Mouse (Mus musculus) embryonic facial prominence, embryonic 11.5 days (tissue): Measurements from ENCODE around the gene Fam186b. TPM values are rescaled to one million over a fixed set of nuclear protein-coding genes. Genes with fewer than 3 reads are reported as not detected.
A peak's percentile ranks its signal among the peaks of the same experiment; 100 is the strongest.

Experiments used
- ATAC-seq: fragments of 200-750 bp; cut with Nextera tagmentation; replicated peaks from 2 replicates; pipeline ENCODE4 v1.8.0; 2017; ENCODE audit warnings: low read depth; ENCODE audit not compliant: insufficient number of reproducible peaks, low FRiP score, low TSS enrichment
- DNase-seq: peaks from one replicate; pipeline ENCODE4 v3.0.0-alpha.2; 2015; ENCODE audit warnings: low spot score
- H3K27ac ChIP-seq: fragments of 300-500 bp; sonication (generic); replicated peaks from 2 replicates; pipeline ENCODE4 v1.5.1; 2014; ENCODE audit warnings: mild to moderate bottlenecking, low read depth, low read length, control low read depth
- H3K27me3 ChIP-seq: fragments of 300-500 bp; sonication (generic); 2 replicates; pipeline ENCODE4 v1.6.1; 2014; ENCODE audit warnings: mild to moderate bottlenecking, low read length, moderate library complexity, mixed read lengths; ENCODE audit not compliant: control insufficient read depth, insufficient read depth
- H3K36me3 ChIP-seq: fragments of 300-500 bp; sonication (generic); replicated peaks from 2 replicates; pipeline ENCODE4 v1.6.1; 2014; ENCODE audit warnings: low read depth, mild to moderate bottlenecking, low read length, moderate library complexity, mixed read lengths; ENCODE audit not compliant: control insufficient read depth, insufficient read depth
- H3K4me1 ChIP-seq: fragments of 300-500 bp; sonication (generic); 2 replicates; pipeline ENCODE4 v1.6.1; 2014; ENCODE audit warnings: low read length, mixed read lengths; ENCODE audit not compliant: control insufficient read depth, insufficient read depth
- H3K4me2 ChIP-seq: fragments of 300-500 bp; sonication (generic); 2 replicates; pipeline ENCODE4 v1.6.1; 2014; ENCODE audit warnings: low read depth, mild to moderate bottlenecking, control low read depth, low read length, moderate library complexity
- H3K4me3 ChIP-seq: fragments of 300-500 bp; sonication (generic); 2 replicates; pipeline ENCODE4 v1.5.1; 2014; ENCODE audit warnings: low read depth, low read length, control low read depth
- H3K9ac ChIP-seq: fragments of 300-500 bp; sonication (generic); replicated peaks from 2 replicates; pipeline ENCODE4 v1.6.1; 2014; ENCODE audit warnings: mild to moderate bottlenecking, control low read depth, low read length
- H3K9me3 ChIP-seq: fragments of 300-500 bp; sonication (generic); replicated peaks from 2 replicates; pipeline ENCODE4 v1.6.1; 2016; ENCODE audit warnings: mild to moderate bottlenecking, low read length, inconsistent platforms, mixed read lengths; ENCODE audit not compliant: control insufficient read depth
- WGBS: fragments of 180-500 bp; shearing (Covaris S2); extraction: QIAGEN DNeasy Blood & Tissue Kit; methylation state at CpG from one replicate; pipeline ENCODE4 v1.1.7; 2014; 5-methylcytosine and 5-hydroxymethylcytosine counted together
- polyA plus RNA-seq: library from polyadenylated mRNA; unstranded; fragments of >200 nt; fragmentation: Nextera tagmentation; extraction: Ambion mirVana; gene quantifications from 2 replicates; pipeline ENCODE4 v1.2.1, GENCODE M21; 2014

Gene Fam186b
- polyA plus RNA-seq, 1 experiment from 2014 or later: 0.08 TPM

DNA sequence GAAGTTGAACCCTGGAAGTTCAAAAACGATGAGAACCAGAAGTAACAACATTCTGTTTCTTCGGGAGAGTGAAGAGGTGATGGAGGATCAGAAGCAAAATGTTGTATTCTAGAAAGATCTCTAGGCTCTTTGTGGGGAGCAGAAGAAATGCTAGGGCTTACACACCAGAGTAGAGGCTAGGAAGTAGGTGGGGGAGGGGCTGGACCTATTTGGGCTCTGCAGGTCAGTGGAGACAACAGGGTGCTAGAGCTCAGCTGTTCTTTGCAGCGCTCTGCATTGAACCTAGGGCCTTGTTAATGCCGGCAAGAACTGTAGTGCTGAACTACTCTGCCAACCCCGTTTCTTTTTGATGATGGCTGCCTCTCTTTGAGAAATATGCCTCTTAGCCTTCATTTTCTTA lies 525 bp upstream of the Fam186b start:
- no peaks in the 10 kb centered on the region for H3K36me3 ChIP-seq
- WGBS: 46% methylated on average over 5 of the region's 5 CpGs
- H3K4me2 ChIP-seq: no peak overlapping the region
- no peaks in the 10 kb centered on the region for H3K9me3 ChIP-seq
- H3K4me1 ChIP-seq: no peaks in the 10 kb centered on the region
- no peak overlapping the region for H3K4me3 ChIP-seq
- ATAC-seq (no peak), DNase-seq (no peak)
- H3K9ac ChIP-seq: no peak overlapping the region
- no peaks in the 10 kb centered on the region for H3K27me3 ChIP-seq
- H3K27ac ChIP-seq: no peak overlapping the region

DNA sequence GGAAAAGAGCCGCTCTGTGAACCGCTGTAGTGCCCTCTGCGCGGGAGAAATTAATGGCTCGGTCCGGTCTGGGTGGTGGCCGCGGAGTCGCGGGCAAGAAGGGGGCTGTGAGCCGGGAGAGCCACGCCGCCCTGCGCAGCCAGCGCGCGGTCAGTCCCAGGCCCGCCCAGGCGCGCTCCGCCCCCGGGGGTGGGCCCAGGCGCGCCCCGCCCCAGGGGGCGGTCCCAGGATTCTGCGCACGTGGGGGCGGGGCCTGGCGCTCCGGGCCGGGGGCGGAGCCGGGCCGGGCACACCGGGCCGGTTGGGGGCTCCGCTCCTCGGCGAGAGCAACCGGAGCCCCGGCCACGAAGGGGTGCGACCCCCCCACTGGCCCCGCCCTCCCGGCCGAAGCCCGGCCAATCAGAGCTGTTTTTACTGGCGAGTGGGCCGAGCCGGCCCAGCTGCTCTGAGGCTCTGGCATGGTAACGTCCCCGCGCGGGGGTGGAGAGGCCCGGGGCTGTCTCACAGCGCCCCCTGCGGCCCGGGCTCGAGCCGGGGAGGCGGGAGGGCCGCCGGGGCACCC lies 794 bp downstream of the Fam186b start, which contains the start of gene Prpf40b:
TSS of gene Prpf40b (plus strand) at position 275 of the 562 bp plus-strand sequence.
- Histone ChIP-seq H3K4me2 (peak within 1 kb of the TSS; percentile 48), H3K36me3 (no peaks in the 10 kb centered on the region), H3K27me3 (no peaks in the 10 kb centered on the region), H3K9me3 (no peaks in the 10 kb centered on the region), H3K9ac (peak within 1 kb of the TSS; percentile 70), H3K4me1 (no peaks in the 10 kb centered on the region), H3K27ac (peak within 1 kb of the TSS; percentile 74), H3K4me3 (peak within 1 kb of the TSS; percentile 51)
- peak; percentile 94 for DNase-seq
- whole genome bisulfite sequencing: 2% methylated on average over 13 of the region's 64 CpGs
- peak; percentile 91 for ATAC-seq

DNA sequence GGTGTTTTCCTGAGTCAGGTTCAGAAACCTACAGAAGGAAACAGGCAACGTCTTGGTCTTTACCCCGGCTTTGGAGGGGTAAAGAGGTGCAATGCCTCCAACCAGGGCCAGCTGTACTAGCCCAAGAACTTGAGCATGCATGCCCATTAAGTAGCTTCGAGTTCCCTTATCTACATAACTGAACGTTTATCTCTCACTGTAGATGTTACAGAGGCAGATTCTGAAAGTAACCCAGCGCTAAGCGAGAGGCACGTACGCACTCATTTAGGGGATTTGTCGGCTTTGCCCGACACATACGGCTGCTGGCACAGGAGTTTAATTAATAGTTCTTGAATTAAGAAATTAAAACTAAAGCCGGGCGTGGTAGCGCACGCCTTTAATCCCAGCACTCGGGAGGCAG lies 1.4 kb downstream of the Fam186b start:
- H3K4me1 ChIP-seq: no peaks in the 10 kb centered on the region
- H3K27me3 ChIP-seq: no peaks in the 10 kb centered on the region
- no peak for DNase-seq
- no peak overlapping the region for H3K27ac ChIP-seq
- no peak for ATAC-seq
- 36% methylated on average over 16 of the region's 16 CpGs for WGBS
- H3K36me3 ChIP-seq: no peaks in the 10 kb centered on the region
- H3K9ac ChIP-seq: peak overlapping the region; percentile 70
- peak overlapping the region; percentile 51 for H3K4me3 ChIP-seq
- H3K9me3 ChIP-seq: no peaks in the 10 kb centered on the region
- H3K4me2 ChIP-seq: peak overlapping the region; percentile 48

DNA sequence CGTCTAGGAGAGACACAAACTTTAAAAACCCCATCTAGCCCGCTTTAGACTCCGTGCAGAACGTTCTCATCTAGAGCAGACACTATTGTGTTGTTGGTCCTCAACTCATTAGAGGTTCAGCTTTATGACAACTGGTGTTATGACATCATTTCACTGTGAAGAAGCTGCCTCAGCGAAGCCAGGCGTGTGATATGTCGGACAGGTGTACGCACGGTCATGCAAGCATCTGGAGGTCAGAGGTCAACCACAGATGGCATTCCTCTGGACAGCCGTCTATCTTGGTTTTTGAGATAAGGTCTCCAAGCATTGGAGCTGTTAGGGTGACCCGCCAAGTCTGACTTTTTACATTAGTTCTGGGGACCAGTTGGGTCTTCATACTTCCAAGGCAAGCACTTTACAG lies 5.1 kb downstream of the Fam186b start:
- H3K36me3 ChIP-seq: no peaks in the 10 kb centered on the region
- DNase-seq: no peak
- no peaks in the 10 kb centered on the region for H3K9me3 ChIP-seq
- H3K4me1 ChIP-seq: no peaks in the 10 kb centered on the region
- H3K4me3 ChIP-seq: no peak overlapping the region
- no peaks in the 10 kb centered on the region for H3K27me3 ChIP-seq
- H3K9ac ChIP-seq: no peak overlapping the region
- no peak for ATAC-seq
- no peak overlapping the region for H3K27ac ChIP-seq
- no peak overlapping the region for H3K4me2 ChIP-seq
- WGBS: 86% methylated on average over 11 of the region's 11 CpGs

DNA sequence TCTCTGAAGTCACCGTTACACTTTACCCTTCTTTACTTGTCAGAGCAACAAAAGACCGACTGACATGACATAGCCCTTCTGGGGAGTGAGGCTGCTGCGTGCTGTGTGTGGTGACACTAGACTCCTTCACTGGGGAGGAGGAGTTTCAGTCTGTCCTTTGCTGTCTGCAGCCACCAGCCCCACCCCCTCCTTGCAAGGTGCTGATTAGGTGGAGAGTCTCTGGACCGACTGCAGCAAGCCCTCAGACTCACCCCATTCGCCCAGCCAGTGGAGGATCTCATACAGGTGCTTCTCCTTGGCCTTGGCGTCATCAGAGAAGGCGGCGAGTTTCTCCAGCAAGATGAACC lies 10.5 kb downstream of the Fam186b start:
- H3K4me1 ChIP-seq: no peaks in the 10 kb centered on the region
- no peaks in the 10 kb centered on the region for H3K36me3 ChIP-seq
- no peak for DNase-seq
- H3K27me3 ChIP-seq: no peaks in the 10 kb centered on the region
- H3K4me2 ChIP-seq: no peak overlapping the region
- no peak overlapping the region for H3K9ac ChIP-seq
- H3K27ac ChIP-seq: no peak overlapping the region
- ATAC-seq: no peak
- H3K4me3 ChIP-seq: no peak overlapping the region
- 55% methylated on average over 8 of the region's 8 CpGs for WGBS
- no peaks in the 10 kb centered on the region for H3K9me3 ChIP-seq

DNA sequence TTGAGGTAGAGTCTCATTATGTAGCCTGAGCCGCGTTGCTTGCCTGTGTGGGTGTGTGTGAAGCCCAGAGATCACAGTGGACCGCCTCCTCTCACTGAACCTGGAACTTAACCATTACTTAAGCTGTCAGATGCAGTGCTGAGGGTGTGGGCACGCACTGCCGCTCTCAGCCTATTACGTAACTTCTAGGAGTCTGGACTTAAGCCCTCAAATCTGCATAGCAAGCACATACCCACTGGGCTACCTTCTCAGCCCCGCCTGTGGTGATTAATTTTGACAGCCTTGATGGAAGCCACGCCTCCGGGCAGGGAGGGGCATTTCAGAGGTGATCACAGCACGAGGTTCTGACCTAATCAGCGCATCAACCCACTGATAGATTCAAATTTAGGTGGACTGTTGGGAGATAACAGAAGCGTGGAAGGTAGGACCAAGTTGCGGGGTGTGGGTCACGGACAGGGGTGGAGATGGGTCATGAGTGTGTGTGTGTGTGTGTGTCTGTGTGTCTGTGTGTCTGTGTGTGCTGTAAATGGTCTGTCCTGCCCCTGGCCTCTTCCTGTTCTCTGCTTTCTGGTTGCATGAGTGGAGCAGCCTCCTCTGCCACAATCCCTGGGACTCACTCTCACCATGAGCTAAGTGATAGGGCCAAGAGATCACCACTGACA lies 11.0 kb downstream of the Fam186b start:
- Histone ChIP-seq H3K27me3 (no peaks in the 10 kb centered on the region), H3K9me3 (no peaks in the 10 kb centered on the region), H3K4me1 (no peaks in the 10 kb centered on the region), H3K36me3 (no peaks in the 10 kb centered on the region), H3K4me2 (no peak overlapping the region), H3K4me3 (no peak overlapping the region), H3K27ac (no peak overlapping the region), H3K9ac (no peak overlapping the region)
- DNase-seq: peak; percentile 25
- 43% methylated on average over 14 of the region's 14 CpGs for WGBS
- ATAC-seq: no peak

DNA sequence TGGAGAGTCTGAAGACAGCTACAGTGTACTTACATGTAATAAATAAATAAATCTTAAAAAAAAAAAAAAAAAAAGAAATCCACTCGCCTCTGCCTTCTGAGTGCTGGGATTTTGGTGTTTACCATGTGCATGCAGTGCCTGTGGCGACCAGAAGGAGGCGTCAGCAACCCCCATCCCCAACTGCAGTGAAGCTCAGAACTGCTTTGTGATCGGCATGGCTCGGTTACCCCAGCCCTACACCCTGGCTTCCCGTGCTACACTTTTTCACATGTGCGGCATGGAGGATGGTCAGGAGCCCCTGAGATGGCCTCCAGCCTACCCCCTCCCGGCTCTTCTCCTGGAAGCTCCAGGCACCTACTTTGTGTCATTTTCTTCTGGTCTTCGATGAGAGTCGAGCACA lies 12.2 kb downstream of the Fam186b start:
- DNase-seq (no peak), ATAC-seq (no peak)

DNA sequence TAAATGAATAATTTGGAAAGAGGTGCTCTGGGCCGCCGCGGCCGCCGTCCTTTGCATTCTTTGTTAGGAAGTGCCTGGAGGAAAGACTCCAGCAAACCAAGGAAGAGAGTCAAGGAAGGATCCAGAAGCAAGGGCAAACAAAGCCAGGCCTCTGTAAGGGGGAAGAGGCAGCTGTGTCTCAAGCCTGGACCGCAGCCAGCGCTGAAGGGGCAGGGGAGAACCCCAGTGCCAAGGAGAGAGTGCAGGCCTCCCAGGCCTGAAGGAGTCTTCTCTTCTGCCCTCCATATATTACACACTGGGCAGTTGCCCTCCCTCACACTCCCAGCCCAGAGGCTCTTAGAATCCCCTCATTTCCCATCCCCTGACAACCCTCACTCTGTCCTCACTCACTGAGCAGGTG lies 17.4 kb downstream of the Fam186b start:
- no peak overlapping the region for H3K27ac ChIP-seq
- no peak overlapping the region for H3K4me3 ChIP-seq
- no peaks in the 10 kb centered on the region for H3K4me1 ChIP-seq
- ATAC-seq (no peak), DNase-seq (no peak)
- H3K4me2 ChIP-seq: no peak overlapping the region
- no peaks in the 10 kb centered on the region for H3K36me3 ChIP-seq
- WGBS: 82% methylated on average over 7 of the region's 7 CpGs
- no peak overlapping the region for H3K9ac ChIP-seq
- H3K27me3 ChIP-seq: no peaks in the 10 kb centered on the region
- H3K9me3 ChIP-seq: no peaks in the 10 kb centered on the region

More for the DNA sequence above, 12.2 kb downstream of the Fam186b start:
- Histone ChIP-seq H3K36me3 (no peaks in the 10 kb centered on the region), H3K9me3 (no peaks in the 10 kb centered on the region), H3K4me2 (no peak overlapping the region), H3K27me3 (no peaks in the 10 kb centered on the region), H3K9ac (no peak overlapping the region), H3K27ac (no peak overlapping the region), H3K4me3 (no peak overlapping the region), H3K4me1 (no peaks in the 10 kb centered on the region)
- 66% methylated on average over 10 of the region's 10 CpGs for WGBS
